1 mouse cellular context compared by ENCODE assay signal in the genomic region with DNA sequence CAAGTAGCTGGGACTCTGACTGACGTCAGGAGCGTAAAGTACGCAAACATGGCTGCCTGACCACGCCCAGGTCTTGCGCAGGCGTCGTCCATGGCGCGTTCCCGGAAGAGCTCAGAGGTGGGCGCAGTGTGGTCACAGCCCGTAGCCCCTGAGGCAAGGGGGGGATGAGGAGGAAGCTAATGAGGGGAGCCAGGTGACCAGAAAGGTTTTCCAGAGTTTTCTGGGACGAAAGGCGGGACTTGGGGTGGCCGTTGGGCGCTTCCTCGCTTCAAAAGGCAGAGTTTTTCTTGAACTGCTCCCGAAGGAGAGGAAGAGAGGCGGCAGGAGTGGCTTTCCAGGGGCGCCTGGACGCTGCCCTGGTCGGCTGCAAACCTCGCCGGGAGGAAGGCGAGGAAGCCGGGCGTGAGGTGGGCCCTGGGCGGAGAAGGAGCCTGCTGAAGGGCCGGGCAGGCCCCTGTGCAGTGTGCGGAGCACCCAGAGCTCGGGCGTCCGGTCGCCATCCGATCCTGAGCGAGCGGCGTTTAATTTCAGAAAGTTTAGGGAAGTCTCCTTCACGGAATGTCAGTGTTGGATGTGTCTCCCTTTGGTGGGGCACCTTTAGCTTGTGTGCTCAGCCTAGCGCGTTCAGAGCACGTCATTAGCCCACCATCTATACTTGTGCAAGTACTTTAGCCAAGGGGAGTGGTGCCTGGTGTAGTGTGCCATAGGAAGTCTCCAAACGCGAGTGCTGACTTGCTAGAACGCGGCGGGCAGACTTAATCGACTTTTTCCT.
A peak's percentile ranks its signal among the peaks of the same experiment; 100 is the strongest.
TF ChIP-seq lines count a peak whose summit lies in the region.

Gene 3830406C13Rik (plus strand): TSS at position 33 of the 772 bp plus-strand sequence.

TF ChIP-seq in CH12.LX, 34 proteins besides CTCF, POLR2A, EP300 and RAD21 (continued from another document):
- TF ChIP-seq BHLHE40 (IDR thresholded peaks at IDR 0.05; ENCODE audit: low read depth, low read length): 0 out of 2 replicates have a peak, but pooled peaks have one; percentile 14
- peak; percentile 69 for TF ChIP-seq HCFC1 (IDR thresholded peaks at IDR 0.05; ENCODE audit: low read depth, low read length)
- TF ChIP-seq MEF2A (IDR thresholded peaks at IDR 0.05; ENCODE audit: borderline replicate concordance, low read depth, low read length): no peak
- TF ChIP-seq MAFK (IDR thresholded peaks at IDR 0.05; ENCODE audit: insufficient replicate concordance, low read length): no peak
- TF ChIP-seq KAT2A (IDR thresholded peaks at IDR 0.05; ENCODE audit: insufficient replicate concordance, low read length): no peak
- TF ChIP-seq CHD1 (IDR thresholded peaks at IDR 0.05; ENCODE audit: low read depth, low read length): no peak
- TF ChIP-seq MXI1 (IDR thresholded peaks at IDR 0.05; ENCODE audit: low read depth, low read length): peak; percentile 79
- TF ChIP-seq ZC3H11A (IDR thresholded peaks at IDR 0.05; ENCODE audit: low read depth, low read length): no peak
- no peak for TF ChIP-seq PAX5 (IDR thresholded peaks at IDR 0.05; ENCODE audit: low read length)
- TF ChIP-seq MYC (IDR thresholded peaks at IDR 0.05; ENCODE audit: low read depth, low read length): no peak
- no peak for TF ChIP-seq ETS1 (conservative IDR thresholded peaks at IDR 0.05; ENCODE audit: low read depth, low read length)
- TF ChIP-seq ELF1 (IDR thresholded peaks at IDR 0.05; ENCODE audit: low read depth, low read length): peak; percentile 96
- TF ChIP-seq ZKSCAN1 (IDR thresholded peaks at IDR 0.05; ENCODE audit: borderline replicate concordance, low read depth, low read length): no peak
- TF ChIP-seq JUN (IDR thresholded peaks at IDR 0.05; ENCODE audit: insufficient read depth, low read depth, low read length): no peak
- no peak for TF ChIP-seq CHD2 (IDR thresholded peaks at IDR 0.05; ENCODE audit: low read length)
- TF ChIP-seq RCOR1 (conservative IDR thresholded peaks at IDR 0.05; ENCODE audit: low read depth, low read length): no peak
- TF ChIP-seq TBP (conservative IDR thresholded peaks at IDR 0.05; ENCODE audit: low read depth, low read length): no peak
- no peak for TF ChIP-seq SMC3 (IDR thresholded peaks at IDR 0.05; ENCODE audit: low read depth, low read length)
- no peak for TF ChIP-seq USF2 (conservative IDR thresholded peaks at IDR 0.05; ENCODE audit: low read depth, low read length)
- TF ChIP-seq E2F4 (IDR thresholded peaks at IDR 0.05; ENCODE audit: insufficient replicate concordance, low read depth, low read length): no peak
- TF ChIP-seq NELFE (IDR thresholded peaks at IDR 0.05; ENCODE audit: low read depth, low read length): peak; percentile 85
- TF ChIP-seq TCF12 (IDR thresholded peaks at IDR 0.05; ENCODE audit: low read depth, low read length): peak; percentile 83
- peak; percentile 90 for TF ChIP-seq NRF1 (IDR thresholded peaks at IDR 0.05; ENCODE audit: low read depth, low read length)
- no peak for TF ChIP-seq JUND (conservative IDR thresholded peaks at IDR 0.05; ENCODE audit: low read depth, low read length)
- peak; percentile 67; the same call in 1 of the 2 replicates for TF ChIP-seq POLR2AphosphoS2 (IDR thresholded peaks at IDR 0.05; ENCODE audit: low read depth, low read length)
- TF ChIP-seq UBTF (IDR thresholded peaks at IDR 0.05; ENCODE audit: low read depth, low read length): peak; percentile 86
- TF ChIP-seq ZNF384 (IDR thresholded peaks at IDR 0.05; ENCODE audit: low read depth, low read length): no peak
- TF ChIP-seq SIN3A (IDR thresholded peaks at IDR 0.05; ENCODE audit: low read length): no peak; the same call in 1 of the 2 replicates
- TF ChIP-seq USF1 (IDR thresholded peaks at IDR 0.05; ENCODE audit: low read depth, low read length): no peak
- TF ChIP-seq IRF4 (IDR thresholded peaks at IDR 0.05; ENCODE audit: low read depth, low read length): no peak
